Mouse (Mus musculus) hindlimb bud, embryonic 11.5 days (tissue): ENCODE results near the gene Smarcc2.
A peak's percentile ranks its signal among the peaks of the same experiment; 100 is the strongest.
"Not testable (repeated sequence)": the region's sequence is repeated elsewhere in the genome, so short reads cannot be mapped to it uniquely, and the experiment has no call there.

Source experiments
- DNase-seq: peaks from one replicate; pipeline ENCODE4 v3.0.0-alpha.2; 2012; ENCODE audit warnings: low read depth, low spot score; ENCODE audit errors: extremely low spot score

Smarcc2 gene

DNA sequence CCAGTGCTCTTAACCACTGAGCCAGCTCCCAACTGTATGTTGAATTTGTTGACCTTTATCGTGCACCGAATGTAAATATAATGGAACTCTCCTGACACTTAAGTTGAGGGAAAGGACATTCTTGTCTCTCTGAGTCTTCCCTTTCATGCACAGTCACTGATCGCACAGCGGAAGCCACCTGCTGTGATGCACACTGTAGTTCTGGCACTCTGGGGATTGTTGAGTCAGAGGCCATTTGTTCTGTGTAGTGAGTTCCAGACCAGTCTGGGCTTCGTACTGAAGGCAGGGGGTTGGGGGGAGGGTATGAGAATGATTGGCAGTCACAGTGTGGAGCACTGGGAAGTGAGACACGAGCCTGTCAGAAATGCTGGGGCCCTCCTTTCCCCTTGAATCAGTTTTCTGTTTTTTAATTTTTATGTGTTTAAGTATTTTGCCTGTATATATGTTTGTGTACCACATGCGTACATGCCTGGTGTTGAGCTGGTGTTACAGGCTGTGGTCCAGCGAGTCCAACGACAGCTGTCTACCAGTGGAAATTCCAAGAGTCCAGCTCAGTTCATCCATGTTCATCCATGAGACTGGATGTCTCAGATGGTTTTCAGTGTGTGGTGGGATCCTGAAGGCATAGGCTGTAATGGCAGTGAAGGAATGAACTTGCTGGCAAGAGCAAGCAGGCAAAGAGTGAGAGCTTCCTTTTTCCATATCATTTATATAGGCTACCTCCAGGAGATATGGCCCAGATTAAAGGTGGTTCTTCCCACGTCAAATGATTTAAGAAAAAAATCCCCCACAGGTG is 17.5 kb upstream of the Smarcc2 start:
- DNase-seq = no peak

- no peak for DNase-seq
Observed at GRCm38 (mm10) chr10:128442718-128443117, 16.3 kb upstream of the Smarcc2 start.

- no peak for DNase-seq
Observed at GRCm38 (mm10) chr10:128444354-128444753, 14.7 kb upstream of the Smarcc2 start.

GRCm38 (mm10) chr10:128445407-128445806 is 13.6 kb upstream of the Smarcc2 start:
- DNase-seq = no peak

GRCm38 (mm10) chr10:128451014-128451413 is 8.0 kb upstream of the Smarcc2 start:
- no peak for DNase-seq

GRCm38 (mm10) chr10:128454471-128454870 is 4.6 kb upstream of the Smarcc2 start:
- DNase-seq = no peak

DNA sequence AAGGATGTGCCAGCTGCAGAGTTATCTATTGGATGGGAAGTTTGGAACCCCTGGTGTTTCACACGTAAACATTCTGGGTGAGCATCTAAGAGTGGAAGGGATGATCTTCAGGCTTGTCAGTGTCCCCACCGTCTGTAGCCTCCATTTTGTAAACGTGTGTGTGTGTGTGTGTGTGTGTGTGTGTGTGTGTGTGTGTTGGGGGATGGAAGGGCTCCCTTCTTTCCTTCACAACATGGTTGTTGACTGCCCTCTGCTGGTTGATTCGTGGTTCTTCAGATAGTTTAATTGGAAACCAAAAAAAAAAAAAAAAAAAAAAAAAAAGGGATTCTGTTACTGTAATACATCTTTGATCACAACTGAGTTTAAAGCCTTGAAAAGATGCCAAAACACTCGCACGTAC is 3.8 kb upstream of the Smarcc2 start:
- DNase-seq = peak; percentile 52

GRCm38 (mm10) chr10:128457676-128458075 is 1.4 kb upstream of the Smarcc2 start:
- DNase-seq = no peak

GRCm38 (mm10) chr10:128458348-128458718 is 715 bp upstream of the Smarcc2 start:
- DNase-seq = peak; percentile 83

GRCm38 (mm10) chr10:128459409-128460269 is 591 bp downstream of the Smarcc2 start:
- no peak for DNase-seq

DNA sequence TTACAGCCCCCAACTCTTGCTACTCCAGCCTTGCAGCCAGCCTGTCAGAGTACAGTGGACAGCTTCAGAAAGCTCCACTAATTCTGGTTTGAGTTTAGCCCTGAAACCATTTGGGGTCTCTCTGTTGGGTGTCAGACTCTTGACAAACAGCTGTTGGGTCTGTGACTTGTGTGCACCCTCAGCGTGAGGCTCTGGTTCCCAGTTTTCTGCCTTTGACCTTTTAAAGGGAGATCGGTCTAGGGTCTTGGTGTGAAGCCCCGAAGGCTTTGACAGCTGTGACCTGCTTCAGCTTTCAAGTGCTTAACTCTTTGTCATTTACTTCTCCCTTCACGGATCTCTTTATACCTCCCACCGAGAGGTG is 1.2 kb downstream of the Smarcc2 start:
- no peak for DNase-seq

DNA sequence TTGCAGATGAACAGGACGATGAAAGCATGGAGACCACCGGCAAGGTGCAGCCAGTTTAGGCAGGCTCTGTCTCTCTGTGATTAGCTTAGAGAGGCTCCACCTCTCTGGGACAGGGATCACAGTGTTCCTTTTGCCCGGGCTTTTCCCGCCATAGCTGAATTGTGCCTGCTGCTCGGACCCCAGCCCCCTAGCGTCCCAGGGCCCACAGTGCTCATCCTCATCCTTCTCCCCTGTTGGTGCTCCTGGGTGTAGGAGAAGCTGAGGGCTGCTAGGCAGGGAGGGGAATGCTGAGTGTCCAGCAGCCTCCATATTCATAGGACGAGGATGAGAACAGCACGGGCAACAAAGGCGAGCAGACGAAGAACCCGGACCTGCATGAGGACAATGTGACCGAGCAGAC is 15.3 kb downstream of the Smarcc2 start:
- DNase-seq = no peak

DNA sequence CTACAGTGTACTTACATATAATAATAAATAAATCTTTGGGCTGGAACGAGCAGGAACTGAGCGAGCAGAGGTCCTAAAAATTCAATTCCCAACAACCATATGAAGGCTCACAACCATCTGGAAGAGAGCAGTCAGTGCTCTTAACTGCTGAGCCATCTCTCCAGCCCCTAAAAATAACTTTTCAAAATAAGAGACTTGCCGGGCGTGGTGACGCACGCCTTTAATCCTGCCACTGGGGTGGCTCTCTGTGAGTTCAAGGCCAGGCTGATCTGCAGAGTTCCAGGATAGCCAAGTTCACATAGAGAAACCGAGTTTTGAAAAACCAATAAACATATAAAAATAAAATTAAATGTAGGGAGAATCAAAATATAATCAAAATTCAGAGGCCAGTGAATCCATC is 27.3 kb downstream of the Smarcc2 start:
- no peak for DNase-seq

DNA sequence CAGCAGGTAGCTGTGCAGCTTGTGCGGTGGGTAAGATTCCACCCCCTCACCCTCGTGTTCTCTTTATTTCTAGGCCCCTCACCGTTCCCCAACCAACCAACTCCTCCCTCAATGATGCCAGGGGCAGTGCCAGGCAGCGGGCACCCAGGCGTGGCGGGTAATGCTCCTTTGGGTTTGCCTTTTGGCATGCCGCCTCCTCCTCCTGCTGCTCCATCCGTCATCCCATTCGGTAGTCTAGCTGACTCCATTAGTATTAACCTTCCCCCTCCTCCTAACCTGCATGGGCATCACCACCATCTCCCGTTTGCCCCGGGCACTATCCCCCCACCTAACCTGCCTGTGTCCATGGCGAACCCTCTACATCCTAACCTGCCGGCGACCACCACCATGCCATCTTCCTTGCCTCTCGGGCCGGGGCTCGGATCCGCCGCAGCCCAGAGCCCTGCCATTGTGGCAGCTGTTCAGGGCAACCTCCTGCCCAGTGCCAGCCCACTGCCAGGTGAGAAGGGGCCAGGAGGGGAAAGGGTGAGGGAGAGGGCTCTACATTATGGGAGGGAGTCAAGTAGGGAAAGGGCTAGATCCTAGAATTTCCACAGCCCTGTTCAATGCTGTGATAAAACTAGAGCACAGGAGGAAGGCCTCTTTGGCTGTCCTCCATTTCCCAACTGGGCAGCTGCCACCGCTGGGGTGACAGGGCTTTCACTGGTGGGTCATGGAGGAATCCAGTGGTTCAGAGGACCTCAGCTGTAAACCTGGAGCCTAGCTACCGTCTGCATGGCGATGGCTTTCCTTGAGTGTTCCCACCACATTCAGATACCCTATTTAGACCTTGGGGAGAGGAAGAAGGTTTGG is 29.0 kb downstream of the Smarcc2 start:
- DNase-seq = no peak

- no peak for DNase-seq
Observed at GRCm38 (mm10) chr10:128488776-128489175, 29.7 kb downstream of the Smarcc2 start.

DNA sequence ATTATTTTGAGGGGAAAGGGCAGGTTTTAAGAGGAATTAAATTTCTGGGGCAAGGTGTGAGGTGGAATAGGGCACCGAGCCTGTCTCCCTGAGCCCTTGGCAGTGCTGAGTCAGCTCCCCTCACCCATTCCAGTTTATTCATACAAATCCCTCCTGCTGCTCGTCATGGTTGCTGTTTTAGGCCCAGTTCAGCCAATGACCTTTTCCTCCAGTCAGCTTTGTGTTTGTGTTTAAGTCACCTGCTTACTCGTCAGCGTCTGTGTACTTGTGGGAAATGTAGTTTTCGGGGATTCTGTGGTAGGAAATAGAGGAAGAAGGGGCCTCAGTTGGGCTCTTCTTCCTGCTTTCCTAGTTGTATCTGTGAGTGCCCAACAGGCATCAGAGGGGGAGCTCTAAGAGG is 30.3 kb downstream of the Smarcc2 start:
- no peak for DNase-seq

DNA sequence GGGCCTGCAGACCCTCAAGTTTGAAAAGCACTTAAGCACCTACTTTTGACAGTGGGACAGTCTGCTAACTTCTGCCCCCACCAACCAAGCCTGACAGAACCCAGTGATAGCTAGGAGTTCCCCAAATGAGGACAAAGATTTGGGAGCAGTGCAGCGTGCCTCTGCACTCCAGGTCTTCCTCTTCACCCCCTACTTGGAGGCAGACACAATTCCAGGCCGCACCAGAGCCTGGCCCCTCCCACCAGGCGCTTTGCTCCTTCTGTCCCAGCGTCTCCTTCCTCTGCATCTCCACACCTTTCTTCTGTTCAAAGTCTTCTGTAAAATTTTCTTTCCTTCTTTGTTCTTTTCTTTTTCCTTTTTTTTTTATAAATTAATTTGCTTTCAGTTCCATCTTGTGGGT is 30.7 kb downstream of the Smarcc2 start:
- DNase-seq = no peak

DNA sequence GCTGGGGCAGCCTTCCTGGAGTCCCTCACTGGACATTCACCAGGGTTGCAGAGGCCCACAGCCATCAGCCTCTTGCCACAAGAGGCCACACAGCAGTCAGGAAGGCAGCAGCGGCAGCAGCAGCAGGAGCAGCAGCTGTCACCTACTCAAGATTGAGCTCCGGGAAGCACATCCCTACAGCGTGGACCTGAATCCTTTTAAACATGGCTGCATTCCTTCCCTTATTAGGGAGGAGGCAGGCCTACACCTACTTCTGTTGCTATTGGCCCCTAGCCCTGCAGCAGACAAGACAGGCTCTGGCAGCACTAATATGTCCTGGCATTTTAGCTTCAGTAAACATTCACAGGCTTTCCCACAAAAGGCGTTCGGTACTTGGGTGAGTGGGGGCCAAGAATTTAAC is 31.2 kb downstream of the Smarcc2 start:
- no peak for DNase-seq

- DNase-seq = no peak
Observed at GRCm38 (mm10) chr10:128490912-128491311, 31.9 kb downstream of the Smarcc2 start.

GRCm38 (mm10) chr10:128491495-128491894 is 32.4 kb downstream of the Smarcc2 start:
- DNase-seq = no peak

- not testable (repeated sequence) for DNase-seq
Observed at GRCm38 (mm10) chr10:128492051-128492450, 33.0 kb downstream of the Smarcc2 start.
